Mouse (Mus musculus) hindbrain, postnatal 0 days (tissue): ENCODE results near the gene Olfr9. TPM values are rescaled to one million over a fixed set of nuclear protein-coding genes. Genes with fewer than 3 reads are reported as not detected.

Experiments
- ATAC-seq: fragments of 200-750 bp; cut with Nextera tagmentation; 2 replicates; pipeline ENCODE4 v1.8.0; 2017; ENCODE audit warnings: mild to moderate bottlenecking, moderate TSS enrichment, moderate library complexity
- DNase-seq: peaks from one replicate; pipeline ENCODE4 v3.0.0-alpha.2; 2015; ENCODE audit warnings: low spot score
- H3K27ac ChIP-seq: fragments of 300-500 bp; sonication (generic); 2 replicates; pipeline ENCODE4 v1.5.1; 2014; ENCODE audit warnings: mild to moderate bottlenecking
- H3K27me3 ChIP-seq: fragments of 300-500 bp; sonication (generic); 2 replicates; pipeline ENCODE4 v1.6.1; 2014; ENCODE audit warnings: low read length, mixed read lengths; ENCODE audit not compliant: insufficient read depth
- H3K36me3 ChIP-seq: fragments of 300-500 bp; sonication (generic); 2 replicates; pipeline ENCODE4 v1.6.1; 2014; ENCODE audit warnings: low read length, mixed read lengths; ENCODE audit not compliant: insufficient read depth
- H3K4me1 ChIP-seq: fragments of 300-500 bp; sonication (generic); 2 replicates; pipeline ENCODE4 v1.6.1; 2014; ENCODE audit warnings: antibody characterized with exemption, low read length, mixed read lengths; ENCODE audit not compliant: insufficient read depth
- H3K4me2 ChIP-seq: fragments of 300-500 bp; sonication (generic); 2 replicates; pipeline ENCODE4 v1.6.1; 2014; ENCODE audit warnings: low read depth, mild to moderate bottlenecking, low read length, moderate library complexity, mixed read lengths
- H3K4me3 ChIP-seq: fragments of 300-500 bp; sonication (generic); 2 replicates; pipeline ENCODE4 v1.5.1; 2014; ENCODE audit warnings: low read length
- H3K9ac ChIP-seq: fragments of 300-500 bp; sonication (generic); replicated peaks from 2 replicates; pipeline ENCODE4 v1.6.1; 2014; ENCODE audit warnings: mild to moderate bottlenecking, low read length, moderate library complexity, mixed read lengths
- H3K9me3 ChIP-seq: fragments of 300-500 bp; sonication (generic); 2 replicates; pipeline ENCODE4 v1.6.1; 2016; ENCODE audit warnings: low read length, mixed read lengths
- CTCF ChIP-seq: IDR thresholded peaks from 2 replicates; pipeline ENCODE4 v1.5.1; 2016; ENCODE audit warnings: antibody characterized with exemption, control low read depth, low read depth
- WGBS: fragments of 180-500 bp; shearing (Covaris S2); extraction: QIAGEN DNeasy Blood & Tissue Kit; methylation state at CpG from one replicate; pipeline ENCODE4 v1.1.7; 2014; 5-methylcytosine and 5-hydroxymethylcytosine counted together
- polyA plus RNA-seq: library from polyadenylated mRNA; unstranded; fragments of >200 nt; fragmentation: Nextera tagmentation; extraction: Ambion mirVana; gene quantifications from 2 replicates; pipeline ENCODE4 v1.2.1, GENCODE M21; 2015
- total RNA-seq: library from RNA; depleted of rRNA; stranded (reverse); fragments of >200 nt; gene quantifications from 2 replicates; pipeline ENCODE4 v1.2.3, GENCODE M21; 2014

The Olfr9 gene
- total and polyA plus RNA-seq, 2 experiments from 2014 or later = not detected

DNA sequence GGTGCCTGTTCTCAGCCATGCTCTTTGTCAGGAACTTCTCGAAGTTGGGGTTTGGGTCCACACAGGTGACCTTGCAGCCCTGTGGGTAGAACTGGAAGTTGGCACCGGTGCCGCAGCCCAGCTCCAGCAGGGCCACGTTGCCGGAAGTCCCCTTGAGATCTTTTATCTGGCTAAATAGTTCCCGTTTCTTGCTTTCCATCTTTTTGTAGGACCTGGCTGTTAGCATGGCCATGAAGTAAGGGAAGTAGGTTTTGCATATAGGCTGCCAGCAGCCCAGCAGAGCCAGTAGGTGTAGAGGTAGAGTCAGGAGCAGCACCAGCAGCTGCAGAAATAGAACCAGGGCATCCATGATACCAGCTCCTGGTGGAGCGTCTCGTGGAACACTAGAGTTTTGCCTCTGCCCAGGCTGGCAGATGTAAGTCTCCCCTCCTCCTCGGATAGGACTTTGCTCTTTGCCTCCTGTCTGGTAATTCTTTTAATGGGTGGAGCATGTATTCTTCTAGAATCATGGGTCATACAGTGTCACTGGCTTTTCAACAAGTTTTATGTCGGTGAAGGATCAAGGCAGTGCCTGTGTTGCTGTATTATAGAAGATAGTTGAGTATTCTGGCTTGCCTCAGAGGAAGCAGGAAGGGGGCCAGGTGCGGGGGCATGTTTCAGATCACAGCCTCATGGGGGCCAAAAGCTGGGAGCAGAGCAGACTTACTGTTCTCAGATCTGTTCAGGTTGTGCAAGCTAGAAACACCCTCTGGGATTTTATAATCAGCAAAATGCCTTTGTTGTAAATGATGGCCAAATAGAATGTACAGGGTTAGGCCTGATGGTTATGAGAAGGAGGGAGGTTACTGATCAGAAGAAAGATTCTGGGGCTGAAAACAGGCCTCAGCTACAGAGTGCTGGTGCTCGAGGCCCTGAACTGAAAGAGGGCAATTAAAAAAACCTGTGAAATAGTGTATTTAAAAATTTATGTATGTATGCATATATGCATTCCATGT, 28.3 kb upstream of the Olfr9 start, which contains the start of gene Mettl7b:
Gene Mettl7b (minus strand): TSS at position 399 of the 995 bp plus-strand sequence.
- no peak for ATAC-seq
- Histone ChIP-seq H3K4me2 (no peak within 1 kb of the TSS), H3K36me3 (no peaks in the 10 kb centered on the region), H3K4me1 (no peaks in the 10 kb centered on the region), H3K9me3 (no peaks in the 10 kb centered on the region), H3K4me3 (no peak within 1 kb of the TSS), H3K27ac (no peak within 1 kb of the TSS), H3K27me3 (no peaks in the 10 kb centered on the region), H3K9ac (no peak within 1 kb of the TSS)
- TF ChIP-seq CTCF = no peak
- 83% methylated on average over 12 of the region's 12 CpGs for WGBS
- no peak for DNase-seq

DNA sequence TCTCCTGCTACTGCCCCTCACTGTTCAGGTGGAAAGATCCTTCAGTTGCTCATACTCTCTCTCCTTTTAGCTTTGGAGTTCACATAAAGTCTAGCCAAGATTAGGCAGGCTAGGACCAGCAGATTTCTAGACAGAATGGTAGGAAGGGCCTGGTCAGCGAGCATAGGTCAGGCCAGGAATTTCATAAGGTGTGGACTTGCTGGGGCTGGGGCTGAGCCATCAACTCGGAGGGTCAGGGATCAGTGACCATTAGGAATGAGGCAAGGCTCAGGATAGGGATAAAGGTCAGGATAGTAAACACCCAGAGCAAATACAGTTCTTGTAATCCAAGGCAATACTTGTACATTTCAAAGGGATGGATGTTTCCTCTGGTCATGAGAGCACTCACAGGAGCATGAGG, 24.3 kb upstream of the Olfr9 start:
- WGBS = 70% methylated on average over 2 of the region's 2 CpGs

GRCm38 (mm10) chr10:128965871-128966270, 23.4 kb upstream of the Olfr9 start:
- H3K27ac ChIP-seq = no peak overlapping the region
- H3K4me3 ChIP-seq = no peak overlapping the region
- no peaks in the 10 kb centered on the region for H3K9me3 ChIP-seq
- H3K4me2 ChIP-seq = no peak overlapping the region
- H3K27me3 ChIP-seq = no peaks in the 10 kb centered on the region
- no peak overlapping the region for H3K9ac ChIP-seq
- ATAC-seq (no peak), DNase-seq (no peak)
- no peaks in the 10 kb centered on the region for H3K36me3 ChIP-seq
- no peak for TF ChIP-seq CTCF
- H3K4me1 ChIP-seq = no peaks in the 10 kb centered on the region
- 89% methylated on average over 6 of the region's 6 CpGs for WGBS

More for the DNA sequence above, 24.3 kb upstream of the Olfr9 start:
- Histone ChIP-seq H3K9ac (no peak overlapping the region), H3K4me1 (no peaks in the 10 kb centered on the region), H3K27me3 (no peaks in the 10 kb centered on the region), H3K4me2 (no peak overlapping the region), H3K4me3 (no peak overlapping the region), H3K36me3 (no peaks in the 10 kb centered on the region), H3K27ac (no peak overlapping the region), H3K9me3 (no peaks in the 10 kb centered on the region)
- ATAC-seq = no peak
- no peak for TF ChIP-seq CTCF
- no peak for DNase-seq

DNA sequence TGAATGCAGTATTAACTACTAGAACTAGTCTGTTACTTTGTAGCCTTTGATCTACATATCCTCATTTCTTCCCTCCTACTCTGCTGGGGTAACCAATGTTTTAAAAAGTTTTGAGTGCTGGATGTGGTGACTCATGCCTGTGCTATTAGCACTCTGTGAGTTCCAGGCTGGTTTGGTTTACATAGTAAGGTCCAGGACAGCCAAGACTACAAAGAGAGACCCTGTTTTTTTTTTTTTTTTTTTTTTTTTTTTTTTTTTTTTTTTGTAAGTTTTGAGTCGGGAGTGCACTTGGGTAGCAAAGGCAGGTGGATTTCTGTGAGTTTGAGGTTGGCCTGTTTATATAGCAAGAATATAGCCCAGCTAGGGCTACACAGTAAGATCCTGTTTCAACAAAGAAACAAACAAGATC, 20.9 kb upstream of the Olfr9 start:
- WGBS = 35% methylated on average over 1 of the region's 1 CpGs
- TF ChIP-seq CTCF = no peak
- ATAC-seq (no peak), DNase-seq (no peak)
- no peak overlapping the region for H3K4me2 ChIP-seq
- no peaks in the 10 kb centered on the region for H3K36me3 ChIP-seq
- H3K9me3 ChIP-seq = no peaks in the 10 kb centered on the region
- H3K27ac ChIP-seq = no peak overlapping the region
- no peak overlapping the region for H3K9ac ChIP-seq
- H3K4me3 ChIP-seq = no peak overlapping the region
- H3K4me1 ChIP-seq = no peaks in the 10 kb centered on the region
- no peaks in the 10 kb centered on the region for H3K27me3 ChIP-seq

DNA sequence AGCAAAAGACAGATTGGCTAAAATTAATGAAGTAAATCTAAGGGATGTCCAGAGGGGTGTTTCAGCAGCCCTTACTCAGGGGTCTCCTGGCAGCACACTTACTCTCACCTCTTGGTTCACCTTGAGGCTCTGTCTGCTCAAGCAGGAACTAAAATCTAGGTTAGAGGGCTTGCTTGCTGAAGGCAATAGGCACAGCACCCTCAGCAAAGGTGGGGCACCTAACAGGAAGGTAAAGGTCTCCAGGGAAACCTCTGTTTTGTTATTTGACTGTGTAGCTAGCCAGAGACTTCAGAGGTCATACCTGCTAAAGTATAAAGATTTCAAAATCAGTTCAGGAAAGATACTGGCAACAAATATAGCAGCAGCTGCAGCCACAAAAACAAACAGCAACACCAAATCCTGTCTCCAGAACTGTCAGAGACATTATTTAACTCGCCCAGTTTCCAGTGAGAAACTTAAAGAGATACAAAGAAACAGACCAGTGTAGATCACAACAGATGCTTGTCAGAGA, 18.4 kb upstream of the Olfr9 start:
- WGBS = 37% methylated on average over 1 of the region's 1 CpGs
- no peak overlapping the region for H3K4me3 ChIP-seq
- no peaks in the 10 kb centered on the region for H3K9me3 ChIP-seq
- no peak for TF ChIP-seq CTCF
- no peak for ATAC-seq
- H3K27ac ChIP-seq = no peak overlapping the region
- no peaks in the 10 kb centered on the region for H3K4me1 ChIP-seq
- DNase-seq = no peak
- no peaks in the 10 kb centered on the region for H3K27me3 ChIP-seq
- H3K9ac ChIP-seq = no peak overlapping the region
- no peak overlapping the region for H3K4me2 ChIP-seq
- no peaks in the 10 kb centered on the region for H3K36me3 ChIP-seq

DNA sequence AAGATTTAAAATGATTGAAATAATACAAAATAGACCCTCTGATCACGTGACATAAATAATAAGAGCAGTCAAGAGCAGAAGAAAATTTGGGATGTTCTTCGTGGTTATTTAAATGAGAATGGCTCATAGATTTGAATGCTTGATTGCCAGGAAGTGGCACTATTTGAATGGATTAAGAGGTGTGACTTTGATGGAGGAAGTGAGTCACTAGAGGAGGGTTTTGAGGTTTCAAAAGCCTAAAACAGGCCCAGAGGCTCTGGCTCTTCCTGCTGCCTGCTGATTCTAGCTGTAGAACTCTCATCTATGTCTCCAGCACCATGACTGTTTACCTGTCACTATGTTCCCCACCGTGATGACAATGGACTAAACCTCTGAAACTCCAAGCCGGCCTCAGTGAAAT, 16.4 kb upstream of the Olfr9 start:
- DNase-seq = no peak
- Histone ChIP-seq H3K36me3 (no peaks in the 10 kb centered on the region), H3K27ac (no peak overlapping the region), H3K4me1 (no peaks in the 10 kb centered on the region), H3K4me2 (no peak overlapping the region), H3K27me3 (no peaks in the 10 kb centered on the region), H3K4me3 (no peak overlapping the region), H3K9me3 (no peaks in the 10 kb centered on the region), H3K9ac (no peak overlapping the region)
- 76% methylated on average over 4 of the region's 4 CpGs for WGBS
- TF ChIP-seq CTCF = no peak
- ATAC-seq = no peak

DNA sequence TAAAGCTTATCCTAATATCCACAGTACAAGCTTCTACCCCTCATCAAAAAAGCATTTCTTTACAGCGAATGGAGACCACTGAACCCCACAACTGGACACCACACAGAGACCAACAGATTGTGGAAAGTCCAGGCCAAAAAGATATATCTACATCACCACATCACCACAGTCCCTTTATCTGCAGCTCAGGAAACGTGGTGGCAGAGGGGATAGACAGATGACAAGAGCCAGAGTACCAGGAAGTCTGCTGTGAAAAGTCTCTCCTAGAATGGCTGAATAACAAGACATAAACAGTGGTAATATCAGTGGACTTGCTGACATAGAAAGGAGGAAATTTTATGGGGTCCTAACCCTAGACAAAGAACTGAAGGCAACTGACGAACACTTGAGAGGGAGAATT, 12.8 kb upstream of the Olfr9 start:
- no peak overlapping the region for H3K4me2 ChIP-seq
- DNase-seq (no peak), ATAC-seq (no peak)
- H3K27ac ChIP-seq = no peak overlapping the region
- H3K4me3 ChIP-seq = no peak overlapping the region
- no peaks in the 10 kb centered on the region for H3K9me3 ChIP-seq
- H3K9ac ChIP-seq = no peak overlapping the region
- no peak for TF ChIP-seq CTCF
- no peaks in the 10 kb centered on the region for H3K27me3 ChIP-seq
- no peaks in the 10 kb centered on the region for H3K4me1 ChIP-seq
- no peaks in the 10 kb centered on the region for H3K36me3 ChIP-seq
- 74% methylated on average over 3 of the region's 3 CpGs for WGBS
